Mouse (Mus musculus): ENCODE data around the gene Rnf43. TPM values are rescaled to one million over a fixed set of nuclear protein-coding genes. Genes with fewer than 3 reads are reported as not detected.

The Rnf43 gene
- polyA plus RNA-seq (2016; fragmentation: Nextera tagmentation; extraction: Ambion mirVana) = 1.9 and 2.2 TPM in 2 replicates

DNA sequence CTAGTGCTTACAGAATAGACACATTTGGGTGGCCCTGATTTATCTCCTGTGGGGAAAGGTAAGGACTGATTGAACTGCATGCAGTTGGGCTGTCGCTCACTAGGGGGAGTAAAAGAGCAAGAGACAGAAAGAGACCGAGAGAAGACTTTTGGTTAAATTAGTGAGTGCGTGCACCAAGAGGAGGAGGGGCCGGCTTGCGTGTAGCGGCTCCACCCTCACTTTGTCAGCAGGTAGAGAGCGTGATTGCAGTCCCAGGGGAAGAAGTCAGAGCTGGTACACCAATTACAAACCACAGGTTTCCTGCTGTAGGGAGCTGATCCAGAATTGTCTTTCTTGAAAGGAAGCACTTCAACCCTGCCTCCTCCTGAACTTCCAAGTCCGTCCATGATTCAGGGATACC is at the start of gene Rnf43:
Gene Rnf43 (plus strand): TSS at position 316 of the 400 bp plus-strand sequence.
- H3K27ac ChIP-seq = no peak within 1 kb of the TSS
- H3K36me3 ChIP-seq = no peaks in the 10 kb centered on the region
- H3K4me1 ChIP-seq = no peaks in the 10 kb centered on the region
- H3K9me3 ChIP-seq (replicated peaks) = no peaks in the 10 kb centered on the region
- 0% methylated on average over 8 of the region's 8 CpGs for WGBS
- peaks cover 25% of the 10 kb centered on the region for H3K27me3 ChIP-seq (ENCODE audit: low read depth, poor library complexity, severe bottlenecking)
- DNase-seq (ENCODE audit: low spot score) = peak; percentile 79
- peak within 1 kb of the TSS; percentile 49 for H3K4me3 ChIP-seq

DNA sequence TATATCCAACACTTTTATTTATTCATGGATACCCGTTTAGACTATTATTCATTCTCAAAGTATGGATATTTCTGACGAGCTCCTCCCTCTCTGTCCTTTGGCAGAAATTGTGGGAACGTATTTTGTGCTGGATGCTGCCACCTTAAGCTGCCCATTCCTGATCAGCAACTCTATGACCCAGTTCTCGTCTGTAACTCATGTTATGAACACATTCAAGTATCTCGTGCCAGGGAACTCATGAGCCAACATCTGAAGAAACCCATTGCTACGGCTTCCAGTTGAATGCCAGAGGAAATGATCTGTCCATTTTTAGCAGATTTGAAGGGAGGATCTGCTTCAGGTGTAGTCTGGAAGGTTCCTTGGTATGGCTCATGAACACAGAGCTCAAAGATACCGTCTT is 48.5 kb upstream of the Rnf43 start:
- 91% methylated on average over 7 of the region's 7 CpGs for WGBS
- Histone ChIP-seq H3K36me3 (peaks cover 99% of the 10 kb centered on the region), H3K27ac (no peak overlapping the region), H3K4me1 (no peaks in the 10 kb centered on the region), H3K4me3 (no peak overlapping the region), H3K9me3 (replicated peaks) (no peaks in the 10 kb centered on the region), H3K27me3 (ENCODE audit: low read depth, poor library complexity, severe bottlenecking) (no peaks in the 10 kb centered on the region)
- DNase-seq (ENCODE audit: low spot score) = no peak

DNA sequence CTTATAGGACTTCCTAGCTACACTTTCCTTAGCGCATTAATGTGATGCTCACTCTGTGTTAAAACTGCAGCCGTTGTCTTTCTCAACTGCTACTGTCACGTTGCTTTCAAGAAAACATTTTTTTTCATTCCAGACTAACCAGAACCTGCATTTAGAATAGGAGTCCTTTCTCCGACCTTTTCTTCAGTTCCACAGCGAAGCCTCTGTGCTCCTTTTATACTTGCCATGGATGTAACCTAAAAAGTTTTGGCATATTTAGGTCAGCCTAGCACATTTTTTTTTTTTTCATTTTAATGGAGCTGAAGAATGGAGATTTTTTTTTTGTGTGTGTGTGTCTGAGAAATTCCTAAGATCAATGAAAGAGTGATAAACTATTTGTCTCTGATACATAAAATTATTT is 47.0 kb upstream of the Rnf43 start:
- no peaks in the 10 kb centered on the region for H3K4me1 ChIP-seq
- WGBS = 93% methylated on average over 5 of the region's 5 CpGs
- H3K27me3 ChIP-seq (ENCODE audit: low read depth, poor library complexity, severe bottlenecking) = no peaks in the 10 kb centered on the region
- no peak overlapping the region for H3K27ac ChIP-seq
- H3K4me3 ChIP-seq = no peak overlapping the region
- no peak for DNase-seq (ENCODE audit: low spot score)
- H3K9me3 ChIP-seq (replicated peaks) = no peaks in the 10 kb centered on the region
- peaks cover 96% of the 10 kb centered on the region for H3K36me3 ChIP-seq

DNA sequence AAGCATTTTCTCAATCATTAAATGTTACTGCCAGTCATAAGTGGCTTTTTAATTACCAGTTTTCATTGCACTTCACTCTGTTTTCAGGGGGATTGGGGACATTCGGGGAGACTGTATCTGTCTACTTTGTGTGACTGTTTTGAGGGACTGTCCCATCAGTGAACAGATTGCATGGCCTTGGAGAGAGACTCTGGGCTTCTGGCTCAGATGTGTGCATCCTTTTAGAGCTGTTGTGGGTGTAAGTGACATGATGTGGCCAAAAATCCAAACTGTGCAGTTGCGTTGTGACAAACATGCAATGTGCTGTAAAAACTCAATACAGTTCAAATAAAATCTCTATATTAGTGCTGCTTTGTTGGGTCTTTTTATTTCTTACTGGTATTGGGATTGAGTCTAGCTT is 46.6 kb upstream of the Rnf43 start:
- no peaks in the 10 kb centered on the region for H3K4me1 ChIP-seq
- no peak for DNase-seq (ENCODE audit: low spot score)
- H3K27ac ChIP-seq = no peak overlapping the region
- no peaks in the 10 kb centered on the region for H3K9me3 ChIP-seq (replicated peaks)
- H3K4me3 ChIP-seq = no peak overlapping the region
- H3K27me3 ChIP-seq (ENCODE audit: low read depth, poor library complexity, severe bottlenecking) = no peaks in the 10 kb centered on the region
- peaks cover 96% of the 10 kb centered on the region for H3K36me3 ChIP-seq
- 96% methylated on average over 2 of the region's 2 CpGs for WGBS

DNA sequence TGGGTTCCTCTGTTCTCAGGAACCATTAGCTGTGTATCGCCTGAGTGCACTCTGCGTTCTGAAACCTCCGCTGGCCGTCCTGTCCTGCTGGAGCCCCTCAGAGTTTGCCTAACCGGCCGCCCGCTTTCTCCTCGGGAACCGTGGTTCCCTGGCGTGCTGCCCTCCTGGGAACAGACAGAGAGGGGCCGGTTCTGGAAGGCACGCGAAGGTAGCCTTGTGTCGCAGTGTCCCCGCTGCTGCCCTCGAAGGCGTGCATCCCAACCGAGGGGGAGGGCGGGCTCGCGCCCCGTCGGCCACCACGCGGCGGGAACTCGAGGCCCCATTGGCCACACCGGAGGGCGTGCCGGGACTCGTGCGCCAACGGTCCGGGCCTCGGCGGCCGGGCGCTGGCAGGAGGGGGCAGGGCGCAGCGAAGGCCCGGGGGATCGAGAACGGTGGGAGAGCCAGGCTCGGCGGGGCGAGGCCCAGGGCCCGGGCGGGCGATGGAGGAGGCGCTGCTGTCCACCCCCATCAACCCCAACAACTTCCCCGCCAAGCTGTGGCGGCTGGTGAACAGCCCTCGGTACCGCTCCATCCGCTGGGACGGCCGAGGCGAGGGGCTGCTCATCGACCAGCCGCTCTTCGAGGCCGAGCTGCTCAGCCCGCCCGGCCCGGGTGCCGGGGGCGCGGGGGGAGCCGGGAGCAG is 45.6 kb upstream of the Rnf43 start, which contains the start of gene Hsf5:
Gene Hsf5 (plus strand): TSS at position 375 of the 685 bp plus-strand sequence.
- Histone ChIP-seq H3K4me1 (no peaks in the 10 kb centered on the region), H3K27me3 (ENCODE audit: low read depth, poor library complexity, severe bottlenecking) (no peaks in the 10 kb centered on the region), H3K36me3 (peaks cover 91% of the 10 kb centered on the region), H3K4me3 (no peak within 1 kb of the TSS), H3K9me3 (replicated peaks) (no peaks in the 10 kb centered on the region), H3K27ac (no peak within 1 kb of the TSS)
- WGBS = 92% methylated on average over 68 of the region's 69 CpGs
- DNase-seq (ENCODE audit: low spot score) = no peak

DNA sequence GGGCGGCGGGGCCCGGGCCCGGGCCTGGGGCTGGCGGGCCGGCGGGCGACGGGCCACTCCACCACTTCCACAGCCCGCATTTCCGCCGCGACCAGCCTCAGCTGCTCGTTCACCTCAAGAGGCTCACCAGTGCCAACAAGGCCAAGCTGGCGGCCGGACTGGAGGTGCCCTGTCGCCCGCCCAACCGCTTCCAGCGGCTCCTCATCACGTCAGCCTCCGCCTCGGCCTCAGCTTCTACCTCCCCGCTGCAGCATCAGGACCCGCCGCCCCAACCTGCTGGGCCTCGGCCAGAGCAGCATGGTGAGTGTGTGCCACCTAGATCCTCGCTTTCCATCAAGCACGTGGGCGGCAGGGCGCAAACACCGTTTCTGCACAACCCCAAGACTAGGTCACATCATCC is 44.9 kb upstream of the Rnf43 start:
- H3K27me3 ChIP-seq (ENCODE audit: low read depth, poor library complexity, severe bottlenecking) = no peaks in the 10 kb centered on the region
- no peaks in the 10 kb centered on the region for H3K4me1 ChIP-seq
- no peaks in the 10 kb centered on the region for H3K9me3 ChIP-seq (replicated peaks)
- WGBS = 91% methylated on average over 32 of the region's 32 CpGs
- H3K4me3 ChIP-seq = no peak overlapping the region
- no peak overlapping the region for H3K27ac ChIP-seq
- H3K36me3 ChIP-seq = peaks cover 89% of the 10 kb centered on the region
- no peak for DNase-seq (ENCODE audit: low spot score)

DNA sequence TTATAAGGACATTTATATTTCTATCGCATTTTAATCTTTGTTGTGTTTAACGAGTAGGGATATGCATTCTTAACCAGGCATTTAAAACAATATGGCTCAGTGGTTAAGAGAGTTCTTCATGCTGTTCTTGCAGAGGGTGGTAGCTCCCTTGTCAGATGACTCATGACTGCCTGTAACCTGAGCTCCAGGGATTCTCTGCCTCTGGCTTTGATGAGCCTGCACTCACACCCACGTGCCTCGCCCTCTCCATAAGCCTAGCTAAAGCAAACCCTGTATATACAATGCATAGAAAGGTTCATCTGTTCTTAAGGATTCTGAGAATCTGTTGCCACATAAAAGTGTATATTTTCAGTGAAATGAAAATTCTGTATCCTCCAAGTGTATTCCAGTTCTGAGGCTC is 39.4 kb upstream of the Rnf43 start:
- Histone ChIP-seq H3K4me1 (no peaks in the 10 kb centered on the region), H3K4me3 (no peak overlapping the region), H3K9me3 (replicated peaks) (no peaks in the 10 kb centered on the region), H3K36me3 (peaks cover 74% of the 10 kb centered on the region), H3K27me3 (ENCODE audit: low read depth, poor library complexity, severe bottlenecking) (no peaks in the 10 kb centered on the region), H3K27ac (no peak overlapping the region)
- DNase-seq (ENCODE audit: low spot score) = no peak
- WGBS = 66% methylated on average over 4 of the region's 4 CpGs

DNA sequence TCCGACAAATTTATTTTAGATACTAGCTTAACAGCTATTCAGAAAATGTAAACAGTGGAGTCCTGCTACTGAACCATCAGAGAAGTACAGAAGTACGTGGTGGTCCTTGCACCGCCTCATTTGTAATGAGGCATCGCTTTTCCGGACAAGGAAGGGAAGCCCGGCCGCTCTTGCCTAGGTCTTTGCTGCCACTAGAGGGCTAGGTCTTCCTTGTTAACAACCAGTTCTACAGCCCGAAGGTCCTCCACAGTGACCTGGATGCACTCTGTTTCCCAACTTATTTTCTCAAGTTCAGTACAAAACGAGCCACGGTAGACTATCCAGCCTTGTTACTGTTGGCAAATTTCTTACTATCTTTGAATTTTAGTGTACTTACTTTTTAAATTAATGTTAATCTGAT is 32.7 kb upstream of the Rnf43 start:
- no peaks in the 10 kb centered on the region for H3K4me1 ChIP-seq
- WGBS = 32% methylated on average over 10 of the region's 10 CpGs
- no peak for DNase-seq (ENCODE audit: low spot score)
- no peak overlapping the region for H3K27ac ChIP-seq
- H3K9me3 ChIP-seq (replicated peaks) = no peaks in the 10 kb centered on the region
- H3K4me3 ChIP-seq = no peak overlapping the region
- H3K36me3 ChIP-seq = peaks cover 20% of the 10 kb centered on the region
- no peaks in the 10 kb centered on the region for H3K27me3 ChIP-seq (ENCODE audit: low read depth, poor library complexity, severe bottlenecking)

DNA sequence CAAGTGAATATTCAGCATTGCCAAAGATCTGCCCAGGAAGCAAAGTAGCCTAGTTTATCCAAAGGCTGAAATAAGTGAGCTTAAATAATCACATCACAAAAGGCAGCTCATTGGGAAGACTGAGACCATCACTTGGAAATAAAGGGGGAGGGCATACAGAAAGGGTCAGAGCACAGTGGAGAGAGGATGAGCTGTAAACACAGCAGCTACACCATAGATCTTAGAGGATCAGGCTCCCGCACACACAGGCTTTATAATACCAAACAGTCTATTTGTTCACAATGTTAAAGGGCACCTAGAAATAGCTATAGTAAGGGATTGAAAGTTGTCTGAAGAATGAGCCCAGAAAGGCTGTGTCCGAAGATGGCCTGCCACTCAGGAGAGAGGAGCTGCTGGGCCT is 23.7 kb upstream of the Rnf43 start:
- H3K4me3 ChIP-seq = peak overlapping the region; percentile 56
- H3K4me1 ChIP-seq = peaks cover 8% of the 10 kb centered on the region
- no peaks in the 10 kb centered on the region for H3K9me3 ChIP-seq (replicated peaks)
- H3K36me3 ChIP-seq = no peaks in the 10 kb centered on the region
- H3K27me3 ChIP-seq (ENCODE audit: low read depth, poor library complexity, severe bottlenecking) = no peaks in the 10 kb centered on the region
- WGBS = 16% methylated on average over 2 of the region's 2 CpGs
- peak overlapping the region; percentile 89 for H3K27ac ChIP-seq
- DNase-seq (ENCODE audit: low spot score) = no peak

DNA sequence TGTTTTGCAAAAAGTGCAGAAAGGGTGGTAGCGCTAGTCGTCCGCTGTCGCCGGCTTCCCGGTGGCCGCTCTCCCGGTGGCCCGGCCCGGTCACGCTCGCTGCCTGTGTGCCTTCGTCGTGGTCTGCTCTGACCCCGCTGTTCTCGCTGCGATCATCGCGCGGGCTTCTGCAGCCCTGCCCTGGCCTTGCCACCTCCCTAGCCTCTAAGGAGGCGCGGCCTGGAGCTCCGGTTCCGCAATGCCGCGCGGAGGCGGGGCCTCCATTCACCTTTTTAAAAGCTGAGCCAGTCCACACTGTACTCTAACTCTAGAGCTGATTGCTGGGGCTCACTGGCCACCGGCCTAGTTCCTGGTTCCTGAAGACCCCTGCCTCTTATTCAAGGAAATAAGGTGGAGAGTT is 23.3 kb upstream of the Rnf43 start:
- Histone ChIP-seq H3K4me1 (peaks cover 8% of the 10 kb centered on the region), H3K27me3 (ENCODE audit: low read depth, poor library complexity, severe bottlenecking) (no peaks in the 10 kb centered on the region), H3K9me3 (replicated peaks) (no peaks in the 10 kb centered on the region), H3K4me3 (peak overlapping the region; percentile 56), H3K36me3 (no peaks in the 10 kb centered on the region), H3K27ac (peak overlapping the region; percentile 89)
- peak; percentile 81 for DNase-seq (ENCODE audit: low spot score)
- WGBS = under 1% methylated on average over 29 of the region's 29 CpGs

DNA sequence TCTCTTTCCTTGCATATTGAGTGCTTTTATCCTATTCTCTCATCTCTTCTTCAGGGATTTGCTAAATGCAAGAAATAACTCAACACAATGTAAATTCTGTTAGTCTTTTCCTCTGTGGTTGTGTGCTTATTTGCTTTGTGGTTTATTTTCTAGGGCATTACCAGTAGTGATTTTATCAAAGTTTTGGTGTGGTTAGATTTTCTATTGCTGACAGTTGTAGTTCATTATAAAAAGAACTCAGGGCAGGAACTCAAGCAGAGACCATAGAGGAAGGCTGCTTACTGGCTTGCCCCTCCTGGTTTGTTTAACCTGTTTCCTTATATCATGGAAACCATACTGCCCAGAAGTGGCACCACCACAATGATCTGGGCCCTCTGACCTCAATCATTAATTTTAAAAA is 19.7 kb upstream of the Rnf43 start:
- H3K36me3 ChIP-seq = no peaks in the 10 kb centered on the region
- DNase-seq (ENCODE audit: low spot score) = no peak

DNA sequence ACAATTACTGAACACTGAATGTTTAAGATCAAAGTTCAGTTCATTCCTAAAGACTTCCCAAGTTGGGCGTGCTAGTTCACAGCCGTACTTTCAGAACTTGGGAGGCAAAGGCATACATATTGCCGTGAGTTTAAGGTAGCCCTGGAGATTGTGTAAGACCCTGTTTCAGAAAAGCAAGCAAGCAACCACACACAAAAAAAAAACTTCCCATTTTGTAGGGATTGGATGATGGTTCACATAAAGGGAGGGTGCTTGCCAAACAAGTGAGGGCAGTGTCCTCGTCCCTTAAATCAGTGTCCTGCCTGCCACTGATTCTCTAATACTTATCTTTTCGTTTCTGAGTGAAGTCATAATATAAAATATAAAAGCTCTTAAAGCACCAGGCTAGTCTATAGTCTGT is 7.8 kb upstream of the Rnf43 start:
- Histone ChIP-seq H3K36me3 (no peaks in the 10 kb centered on the region), H3K9me3 (replicated peaks) (no peaks in the 10 kb centered on the region), H3K4me1 (no peaks in the 10 kb centered on the region), H3K4me3 (no peak overlapping the region), H3K27me3 (ENCODE audit: low read depth, poor library complexity, severe bottlenecking) (no peaks in the 10 kb centered on the region), H3K27ac (no peak overlapping the region)
- DNase-seq (ENCODE audit: low spot score) = no peak
- WGBS = 87% methylated on average over 5 of the region's 5 CpGs

More for the DNA sequence above, 19.7 kb upstream of the Rnf43 start:
- Histone ChIP-seq H3K9me3 (replicated peaks) (no peaks in the 10 kb centered on the region), H3K4me1 (peaks cover 8% of the 10 kb centered on the region), H3K27me3 (ENCODE audit: low read depth, poor library complexity, severe bottlenecking) (no peaks in the 10 kb centered on the region), H3K4me3 (no peak overlapping the region), H3K27ac (no peak overlapping the region)

DNA sequence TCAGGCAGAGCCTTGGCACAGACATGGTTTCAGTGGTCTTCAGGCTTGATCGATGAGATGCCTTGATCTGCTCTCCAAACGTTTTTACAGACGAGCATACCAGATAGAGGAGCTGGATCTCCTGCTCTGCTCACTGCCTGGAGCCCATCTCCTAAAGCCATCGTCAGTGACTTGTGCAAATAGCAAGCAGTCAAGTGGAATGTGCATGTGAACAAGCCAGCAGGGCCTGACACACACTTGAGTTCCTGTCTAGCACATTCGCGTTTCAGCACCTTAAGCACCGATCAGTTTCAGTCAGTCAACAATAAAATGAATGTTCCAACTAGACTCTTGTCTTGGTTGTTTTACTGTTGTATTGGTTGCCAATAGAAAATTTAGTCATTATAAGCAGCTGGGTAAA is 3.3 kb upstream of the Rnf43 start:
- H3K27me3 ChIP-seq (ENCODE audit: low read depth, poor library complexity, severe bottlenecking) = peaks cover 20% of the 10 kb centered on the region
- no peaks in the 10 kb centered on the region for H3K4me1 ChIP-seq
- whole genome bisulfite sequencing = 73% methylated on average over 7 of the region's 7 CpGs
- H3K27ac ChIP-seq = no peak overlapping the region
- no peaks in the 10 kb centered on the region for H3K9me3 ChIP-seq (replicated peaks)
- no peak for DNase-seq (ENCODE audit: low spot score)
- H3K36me3 ChIP-seq = no peaks in the 10 kb centered on the region
- no peak overlapping the region for H3K4me3 ChIP-seq

DNA sequence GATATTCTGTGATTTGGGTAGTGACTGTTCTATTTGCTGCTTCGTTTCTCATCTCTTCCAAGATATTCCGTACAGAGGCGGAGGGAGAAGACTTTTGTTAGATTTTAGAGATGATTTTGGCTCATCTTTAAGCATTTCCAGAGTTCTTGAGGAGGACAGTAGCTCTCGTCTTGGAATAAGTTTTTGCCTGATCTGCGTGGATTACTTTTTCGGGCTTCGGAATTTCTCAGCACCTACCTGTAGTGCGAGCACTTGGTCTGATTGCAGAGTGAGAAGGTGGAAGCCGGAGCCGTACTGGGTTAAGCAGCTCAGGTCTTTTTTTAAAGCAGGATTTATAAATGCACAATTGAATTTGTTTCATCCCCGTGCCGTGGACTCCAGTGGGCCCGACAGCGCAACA is 300 bp downstream of the Rnf43 start:
- no peaks in the 10 kb centered on the region for H3K4me1 ChIP-seq
- peak overlapping the region; percentile 49 for H3K4me3 ChIP-seq
- DNase-seq (ENCODE audit: low spot score) = no peak
- H3K9me3 ChIP-seq (replicated peaks) = no peaks in the 10 kb centered on the region
- no peak overlapping the region for H3K27ac ChIP-seq
- H3K36me3 ChIP-seq = no peaks in the 10 kb centered on the region
- peaks cover 25% of the 10 kb centered on the region for H3K27me3 ChIP-seq (ENCODE audit: low read depth, poor library complexity, severe bottlenecking)
- WGBS = 15% methylated on average over 14 of the region's 14 CpGs
